Mouse (Mus musculus) lung, adult 2 months (tissue): ENCODE measurements at regions not wholly inside any gene's neighbourhood (a gene's known extent, or its start where the extent isn't known, plus 50 kb on each side); places are given as distances from the start of the nearest gene placed in this dataset.
"Not testable (repeated sequence)": the region's sequence is repeated elsewhere in the genome, so short reads cannot be mapped to it uniquely, and the experiment has no call there.

Source experiments
- DNase-seq: peaks from one replicate; pipeline ENCODE4 v3.0.0; 2022
- H3K4me1 ChIP-seq: fragments of 200-500 bp; 2 replicates; pipeline ENCODE4 v1.6.1; 2011; ENCODE audit warnings: low read length; ENCODE audit not compliant: control insufficient read depth, insufficient read depth
- H3K4me3 ChIP-seq: fragments of 200-500 bp; replicated peaks from 2 replicates; pipeline ENCODE3; 2011; ENCODE audit warnings: low read depth, mild to moderate bottlenecking, control low read depth, low read length; ENCODE audit errors: extremely low read depth
- CTCF ChIP-seq: fragments of 200-500 bp; IDR thresholded peaks from 2 replicates; pipeline ENCODE4 v1.5.1; 2011; ENCODE audit warnings: mild to moderate bottlenecking, low read length, control low read depth; ENCODE audit not compliant: insufficient read depth
- POLR2A ChIP-seq: fragments of 200-500 bp; IDR thresholded peaks from 2 replicates; pipeline ENCODE4 v1.6.1; 2011; ENCODE audit warnings: low read depth, mild to moderate bottlenecking, control low read depth, low read length, borderline replicate concordance; ENCODE audit errors: extremely low read depth
- WGBS: fragments of 180-500 bp; shearing (Covaris S2); methylation state at CpG from one replicate; pipeline ENCODE4 v1.1.7; 2018; 5-methylcytosine and 5-hydroxymethylcytosine counted together

- Histone ChIP-seq H3K4me3 (no peak overlapping the region), H3K4me1 (no peaks in the 10 kb centered on the region)
- TF ChIP-seq CTCF (no peak), POLR2A (no peak)
- 58% methylated on average over 1 of the region's 1 CpGs for WGBS
- peak; percentile 37 for DNase-seq
Observed at GRCm38 (mm10) chr10:57183560-57183959, 302.6 kb upstream of the Hsf2 start.

- no peak for TF ChIP-seq CTCF
- TF ChIP-seq POLR2A, result no peak
- no peaks in the 10 kb centered on the region for H3K4me1 ChIP-seq
- no peak overlapping the region for H3K4me3 ChIP-seq
- no peak for DNase-seq
Observed at GRCm38 (mm10) chr10:57210701-57211100, 275.5 kb upstream of the Hsf2 start.

- DNase-seq, result no peak
- TF ChIP-seq POLR2A (no peak), CTCF (no peak)
- H3K4me1 ChIP-seq, result no peaks in the 10 kb centered on the region
Observed at GRCm38 (mm10) chr10:57231117-57231516, 255.1 kb upstream of the Hsf2 start.

GRCm38 (mm10) chr10:57281220-57281619 lies 205.0 kb upstream of the Hsf2 start:
- 41% methylated on average over 1 of the region's 1 CpGs for WGBS
- H3K4me1 ChIP-seq, result no peaks in the 10 kb centered on the region
- TF ChIP-seq CTCF, result no peak
- no peak for TF ChIP-seq POLR2A

More at GRCm38 (mm10) chr10:57231117-57231516, 255.1 kb upstream of the Hsf2 start:
- 66% methylated on average over 3 of the region's 3 CpGs for WGBS
- no peak overlapping the region for H3K4me3 ChIP-seq

GRCm38 (mm10) chr10:57282896-57283295 lies 203.3 kb upstream of the Hsf2 start:
- H3K4me1 ChIP-seq, result no peaks in the 10 kb centered on the region
- no peak for TF ChIP-seq POLR2A
- TF ChIP-seq CTCF, result no peak
- no peak for DNase-seq
- WGBS, result 62% methylated on average over 5 of the region's 5 CpGs
- H3K4me3 ChIP-seq, result no peak overlapping the region

More at GRCm38 (mm10) chr10:57281220-57281619, 205.0 kb upstream of the Hsf2 start:
- no peak overlapping the region for H3K4me3 ChIP-seq
- DNase-seq, result no peak

GRCm38 (mm10) chr10:57291596-57291995 lies 194.6 kb upstream of the Hsf2 start:
- no peak for TF ChIP-seq CTCF
- Histone ChIP-seq H3K4me3 (no peak overlapping the region), H3K4me1 (no peaks in the 10 kb centered on the region)
- DNase-seq, result no peak
- 88% methylated on average over 10 of the region's 10 CpGs for WGBS

- no peak for TF ChIP-seq CTCF
- no peak for TF ChIP-seq POLR2A
- Histone ChIP-seq H3K4me1 (no peaks in the 10 kb centered on the region), H3K4me3 (no peak overlapping the region)
- no peak for DNase-seq
- 65% methylated on average over 3 of the region's 3 CpGs for WGBS
Observed at GRCm38 (mm10) chr10:57313799-57314198, 172.4 kb upstream of the Hsf2 start.

GRCm38 (mm10) chr10:57317067-57317466 lies 169.1 kb upstream of the Hsf2 start:
- DNase-seq, result no peak
- H3K4me1 ChIP-seq, result no peaks in the 10 kb centered on the region
- TF ChIP-seq CTCF, result no peak
- TF ChIP-seq POLR2A, result no peak
- H3K4me3 ChIP-seq, result no peak overlapping the region

- Histone ChIP-seq H3K4me3 (no peak overlapping the region), H3K4me1 (no peaks in the 10 kb centered on the region)
- TF ChIP-seq CTCF, result no peak
- TF ChIP-seq POLR2A, result no peak
- no peak for DNase-seq
- 19% methylated on average over 2 of the region's 2 CpGs for WGBS
Observed at GRCm38 (mm10) chr10:57319171-57319570, 167.0 kb upstream of the Hsf2 start.

GRCm38 (mm10) chr10:57322717-57323424 lies 163.3 kb upstream of the Hsf2 start:
- H3K4me3 ChIP-seq, result no peak overlapping the region
- 68% methylated on average over 2 of the region's 2 CpGs for WGBS
- H3K4me1 ChIP-seq, result no peaks in the 10 kb centered on the region
- TF ChIP-seq CTCF (no peak), POLR2A (no peak)
- no peak for DNase-seq

- no peak overlapping the region for H3K4me3 ChIP-seq
- TF ChIP-seq CTCF, result no peak
- no peak for TF ChIP-seq POLR2A
- no peak for DNase-seq
- 53% methylated on average over 1 of the region's 1 CpGs for WGBS
- no peaks in the 10 kb centered on the region for H3K4me1 ChIP-seq
Observed at GRCm38 (mm10) chr10:57324226-57324625, 162.0 kb upstream of the Hsf2 start.

GRCm38 (mm10) chr10:57362781-57363180 lies 123.4 kb upstream of the Hsf2 start:
- H3K4me3 ChIP-seq, H3K4me1 ChIP-seq, DNase-seq: not testable (repeated sequence)
- WGBS, result 96% methylated on average over 1 of the region's 1 CpGs
